Mouse (Mus musculus): ENCODE measurements around the gene Cyp27b1. TPM values are rescaled to one million over a fixed set of nuclear protein-coding genes. Genes with fewer than 3 reads are reported as not detected.
"Not testable (repeated sequence)": the region's sequence is repeated elsewhere in the genome, so short reads cannot be mapped to it uniquely, and the experiment has no call there.

Cyp27b1 gene
- polyA plus RNA-seq, 1 experiment from 2014 or later: not detected

GRCm38 (mm10) chr10:127070190-127071121 lies 22.4 kb downstream of the Cyp27b1 start, which contains the start of gene Tspan31:
Gene Tspan31 (minus strand): TSS chr10:127070264.
- peak; percentile 90 for ATAC-seq (ENCODE audit: insufficient read depth)
- peak; percentile 98 for DNase-seq
- Histone ChIP-seq H3K9ac (peak within 1 kb of the TSS; percentile 71), H3K4me2 (peak within 1 kb of the TSS; percentile 92), H3K9me3 (ENCODE audit: low read depth, low read length) (no peaks in the 10 kb centered on the region), H3K4me1 (ENCODE audit: insufficient read depth) (peaks cover 11% of the 10 kb centered on the region; the same call in 1 of the 2 replicates), H3K27ac (ENCODE audit: low read depth) (peak within 1 kb of the TSS; percentile 81), H3K27me3 (ENCODE audit: insufficient read depth, low read length) (no peaks in the 10 kb centered on the region), H3K4me3 (ENCODE audit: low read depth, low read length) (peak within 1 kb of the TSS; percentile 61), H3K36me3 (ENCODE audit: insufficient read depth) (peaks cover 34% of the 10 kb centered on the region)
- WGBS: 1% methylated on average over 36 of the region's 36 CpGs
- TF ChIP-seq CTCF (IDR thresholded peaks at IDR 0.05; ENCODE audit: low read depth): no peak

- Histone ChIP-seq H3K27me3 (ENCODE audit: insufficient read depth, low read length) (no peaks in the 10 kb centered on the region), H3K36me3 (ENCODE audit: insufficient read depth) (peaks cover 26% of the 10 kb centered on the region), H3K9ac (peak overlapping the region; percentile 71), H3K4me3 (ENCODE audit: low read depth, low read length) (peak overlapping the region; percentile 61), H3K4me1 (ENCODE audit: insufficient read depth) (peaks cover 11% of the 10 kb centered on the region; the same call in 1 of the 2 replicates), H3K27ac (ENCODE audit: low read depth) (no peak overlapping the region), H3K4me2 (peak overlapping the region; percentile 92), H3K9me3 (ENCODE audit: low read depth, low read length) (no peaks in the 10 kb centered on the region)
- TF ChIP-seq CTCF (IDR thresholded peaks at IDR 0.05; ENCODE audit: low read depth): no peak
- WGBS: 69% methylated on average over 9 of the region's 9 CpGs
- DNase-seq (no peak), ATAC-seq (ENCODE audit: insufficient read depth) (no peak)
These were observed 23.2 kb downstream of the Cyp27b1 start for GRCm38 (mm10) chr10:127071203-127071602.

- H3K4me3 ChIP-seq (ENCODE audit: low read depth, low read length); H3K9me3 ChIP-seq (ENCODE audit: low read depth, low read length); H3K9ac ChIP-seq; H3K27me3 ChIP-seq (ENCODE audit: insufficient read depth, low read length); DNase-seq; ATAC-seq (ENCODE audit: insufficient read depth); H3K27ac ChIP-seq (ENCODE audit: low read depth); H3K4me2 ChIP-seq: not testable (repeated sequence)
- WGBS: 77% methylated on average over 4 of the region's 4 CpGs
- Histone ChIP-seq H3K36me3 (ENCODE audit: insufficient read depth) (peaks cover 15% of the 10 kb centered on the region), H3K4me1 (ENCODE audit: insufficient read depth) (peaks cover 11% of the 10 kb centered on the region; the same call in 1 of the 2 replicates)
- TF ChIP-seq CTCF (IDR thresholded peaks at IDR 0.05; ENCODE audit: low read depth): 0 out of 2 replicates have a peak, but pooled peaks have one; percentile 16
These were observed 24.2 kb downstream of the Cyp27b1 start for GRCm38 (mm10) chr10:127072270-127072669.

DNA sequence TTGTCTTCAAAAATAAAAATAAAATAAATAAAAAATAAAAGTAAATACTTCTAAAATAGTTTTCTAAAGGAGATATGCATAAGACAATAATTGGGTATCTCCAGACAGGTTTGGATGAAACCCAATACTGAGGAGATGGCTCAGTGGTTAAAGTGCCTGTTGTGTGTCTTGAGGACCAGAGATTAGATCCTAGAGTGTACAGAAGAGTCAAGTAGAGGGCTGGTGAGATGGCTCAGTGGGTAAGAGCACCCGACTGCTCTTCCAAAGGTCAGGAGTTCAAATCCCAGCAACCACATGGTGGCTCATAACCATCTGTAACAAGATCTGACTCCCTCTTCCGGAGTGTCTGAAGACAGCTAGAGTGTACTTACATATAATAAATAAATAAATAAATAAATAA lies 24.9 kb downstream of the Cyp27b1 start:
- WGBS: 67% methylated on average over 2 of the region's 2 CpGs
- H3K9me3 ChIP-seq (ENCODE audit: low read depth, low read length): not testable (repeated sequence)

DNA sequence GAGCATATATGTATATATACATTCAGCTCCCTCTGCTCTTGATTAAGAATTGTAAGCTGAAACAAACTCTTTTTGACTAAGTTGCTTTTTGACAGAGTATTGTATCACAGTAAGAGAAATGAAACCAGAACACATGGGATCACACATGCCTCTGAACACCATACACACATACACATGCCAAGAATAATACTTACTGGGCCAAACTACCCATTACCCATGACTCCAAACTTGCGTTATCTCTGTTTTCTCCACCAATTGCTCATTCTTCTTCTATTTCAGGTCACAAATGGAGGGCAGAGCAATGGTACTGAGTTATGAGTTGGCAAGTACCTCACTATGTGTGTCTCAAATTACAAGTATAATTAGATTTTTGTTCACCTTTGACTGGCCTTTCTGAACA lies 25.9 kb downstream of the Cyp27b1 start:
- no peak for TF ChIP-seq CTCF (IDR thresholded peaks at IDR 0.05; ENCODE audit: low read depth)
- no peak overlapping the region for H3K4me2 ChIP-seq
- no peaks in the 10 kb centered on the region for H3K36me3 ChIP-seq (ENCODE audit: insufficient read depth)
- 0 out of 2 replicates have a peak, but pooled peaks cover 8% of the 10 kb centered on the region for H3K4me1 ChIP-seq (ENCODE audit: insufficient read depth)
- H3K27ac ChIP-seq (ENCODE audit: low read depth): no peak overlapping the region
- no peak overlapping the region for H3K4me3 ChIP-seq (ENCODE audit: low read depth, low read length)
- peaks cover 21% of the 10 kb centered on the region for H3K27me3 ChIP-seq (ENCODE audit: insufficient read depth, low read length)
- no peak overlapping the region for H3K9ac ChIP-seq
- no peak for ATAC-seq (ENCODE audit: insufficient read depth)
- DNase-seq: no peak
- H3K9me3 ChIP-seq (ENCODE audit: low read depth, low read length): no peaks in the 10 kb centered on the region
- WGBS: 98% methylated on average over 1 of the region's 1 CpGs

More for the DNA sequence above, 24.9 kb downstream of the Cyp27b1 start:
- H3K9ac ChIP-seq; ATAC-seq (ENCODE audit: insufficient read depth); H3K36me3 ChIP-seq (ENCODE audit: insufficient read depth); DNase-seq; H3K4me2 ChIP-seq; H3K27ac ChIP-seq (ENCODE audit: low read depth); H3K4me3 ChIP-seq (ENCODE audit: low read depth, low read length): not testable (repeated sequence)
- Histone ChIP-seq H3K27me3 (ENCODE audit: insufficient read depth, low read length) (peaks cover 11% of the 10 kb centered on the region), H3K4me1 (ENCODE audit: insufficient read depth) (peaks cover 11% of the 10 kb centered on the region; the same call in 1 of the 2 replicates)

DNA sequence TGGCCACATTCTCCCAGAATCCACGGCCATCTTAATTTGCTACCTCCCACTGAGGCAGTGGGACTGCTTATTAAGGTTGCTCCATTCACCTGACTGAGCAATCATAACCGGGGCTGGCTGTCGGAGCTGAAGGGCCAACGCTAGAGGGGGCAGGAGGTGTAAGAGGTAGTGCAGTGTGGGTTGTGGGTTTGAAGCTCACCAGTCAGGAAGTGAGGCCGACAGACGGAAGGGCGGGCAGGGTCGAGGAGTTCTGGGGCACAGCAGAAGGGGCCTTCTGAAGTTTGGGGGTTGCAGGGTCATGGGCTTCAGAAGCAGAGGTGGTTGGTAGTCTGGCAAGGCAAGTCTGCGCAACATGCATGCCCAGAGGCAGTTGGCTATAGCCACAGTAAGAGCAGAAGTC lies 27.0 kb downstream of the Cyp27b1 start, which contains the start of gene Agap2:
Agap2 (plus strand) TSS at position 205 of the 400 bp plus-strand sequence.
- H3K27ac ChIP-seq (ENCODE audit: low read depth): no peak within 1 kb of the TSS
- no peak within 1 kb of the TSS for H3K4me2 ChIP-seq
- peaks cover 32% of the 10 kb centered on the region for H3K27me3 ChIP-seq (ENCODE audit: insufficient read depth, low read length)
- no peak within 1 kb of the TSS for H3K4me3 ChIP-seq (ENCODE audit: low read depth, low read length)
- no peaks in the 10 kb centered on the region for H3K36me3 ChIP-seq (ENCODE audit: insufficient read depth)
- 65% methylated on average over 9 of the region's 9 CpGs for WGBS
- no peak within 1 kb of the TSS for H3K9ac ChIP-seq
- ATAC-seq (ENCODE audit: insufficient read depth): no peak
- DNase-seq: no peak
- TF ChIP-seq CTCF (IDR thresholded peaks at IDR 0.05; ENCODE audit: low read depth): peak; percentile 20; the same call in 1 of the 2 replicates
- no peaks in the 10 kb centered on the region for H3K9me3 ChIP-seq (ENCODE audit: low read depth, low read length)
- 0 out of 2 replicates have a peak, but pooled peaks cover 3% of the 10 kb centered on the region for H3K4me1 ChIP-seq (ENCODE audit: insufficient read depth)

DNA sequence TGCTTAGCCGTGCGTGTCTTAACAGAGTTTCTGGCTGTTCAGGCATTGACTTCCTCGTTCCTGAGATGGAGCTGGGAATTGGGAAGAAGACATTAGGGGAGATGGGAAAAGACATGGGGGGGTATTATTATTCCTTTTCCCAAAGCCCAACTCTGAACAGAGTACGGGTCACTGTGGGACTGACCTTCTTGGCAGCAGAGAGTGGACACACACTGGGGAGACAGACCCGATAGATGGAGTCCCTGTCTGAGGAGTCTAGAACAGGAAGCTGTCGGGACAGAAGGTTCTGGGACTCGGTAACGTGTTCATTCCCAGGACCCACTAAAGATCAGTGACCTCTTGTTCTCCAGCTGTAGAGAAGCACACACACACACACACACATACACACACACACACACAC lies 27.6 kb downstream of the Cyp27b1 start:
- ATAC-seq (ENCODE audit: insufficient read depth): no peak
- peaks cover 37% of the 10 kb centered on the region for H3K27me3 ChIP-seq (ENCODE audit: insufficient read depth, low read length)
- no peak overlapping the region for H3K9ac ChIP-seq
- H3K36me3 ChIP-seq (ENCODE audit: insufficient read depth): no peaks in the 10 kb centered on the region
- H3K27ac ChIP-seq (ENCODE audit: low read depth): no peak overlapping the region
- H3K9me3 ChIP-seq (ENCODE audit: low read depth, low read length): no peaks in the 10 kb centered on the region
- no peak for TF ChIP-seq CTCF (IDR thresholded peaks at IDR 0.05; ENCODE audit: low read depth)
- H3K4me3 ChIP-seq (ENCODE audit: low read depth, low read length): no peak overlapping the region
- DNase-seq: no peak
- H3K4me1 ChIP-seq (ENCODE audit: insufficient read depth): 0 out of 2 replicates have a peak, but pooled peaks cover 3% of the 10 kb centered on the region
- H3K4me2 ChIP-seq: no peak overlapping the region
- WGBS: 67% methylated on average over 8 of the region's 8 CpGs

All from lung, embryonic 14.5 days (tissue).